Mouse (Mus musculus): ENCODE measurements at regions not wholly inside any gene's neighbourhood (a gene's known extent, or its start where the extent isn't known, plus 50 kb on each side); places are given as distances from the start of the nearest gene placed in this dataset.

DNA sequence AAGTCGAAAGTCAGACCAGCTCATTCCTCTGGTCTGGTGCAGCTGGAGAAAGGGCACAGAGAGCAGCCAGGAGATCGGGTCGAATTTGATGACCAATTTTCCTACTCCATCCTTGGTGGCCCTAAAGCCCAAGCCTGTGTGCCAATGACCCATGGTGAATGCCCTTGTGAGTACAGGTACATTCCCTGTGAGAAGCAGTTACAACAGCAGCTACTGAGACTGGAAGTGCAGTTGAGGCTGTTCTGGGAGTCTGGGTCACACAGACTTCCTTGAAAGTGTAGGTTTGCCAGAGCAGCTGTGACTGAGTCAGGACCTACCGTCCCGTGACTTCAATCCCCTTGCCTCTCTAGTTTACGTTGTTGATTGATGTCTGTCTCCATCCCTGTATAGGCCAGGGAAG is 129.8 kb upstream of the Habp2 start:
- no peak overlapping the region for H3K4me3 ChIP-seq (ENCODE audit: control insufficient read depth, insufficient read depth, low read length)
- H3K27me3 ChIP-seq (ENCODE audit: control insufficient read depth, insufficient read depth, low read length), result no peaks in the 10 kb centered on the region
- no peaks in the 10 kb centered on the region for H3K36me3 ChIP-seq (ENCODE audit: control insufficient read depth, insufficient read depth, low read length)
- no peaks in the 10 kb centered on the region for H3K4me1 ChIP-seq (replicated peaks; ENCODE audit: control insufficient read depth, insufficient read depth, low read length)
- TF ChIP-seq POLR2A (IDR thresholded peaks at IDR 0.05; ENCODE audit: control insufficient read depth, extremely low read depth, insufficient read depth, low read length, poor library complexity) (no peak), CTCF (IDR thresholded peaks at IDR 0.05; ENCODE audit: borderline replicate concordance, control insufficient read depth, extremely low read depth, insufficient read depth, low read length, poor library complexity) (no peak)
- WGBS, result 88% methylated on average over 6 of the region's 6 CpGs
- no peak overlapping the region for H3K27ac ChIP-seq (ENCODE audit: control insufficient read depth, insufficient read depth, low read length)
- no peak for DNase-seq

- H3K4me3 ChIP-seq (ENCODE audit: control insufficient read depth, insufficient read depth, low read length), result no peak overlapping the region
- TF ChIP-seq POLR2A (IDR thresholded peaks at IDR 0.05; ENCODE audit: control insufficient read depth, extremely low read depth, insufficient read depth, low read length, poor library complexity) (no peak), CTCF (IDR thresholded peaks at IDR 0.05; ENCODE audit: borderline replicate concordance, control insufficient read depth, extremely low read depth, insufficient read depth, low read length, poor library complexity) (no peak)
- no peaks in the 10 kb centered on the region for H3K4me1 ChIP-seq (replicated peaks; ENCODE audit: control insufficient read depth, insufficient read depth, low read length)
- WGBS, result 94% methylated on average over 3 of the region's 3 CpGs
- no peak overlapping the region for H3K27ac ChIP-seq (ENCODE audit: control insufficient read depth, insufficient read depth, low read length)
- H3K27me3 ChIP-seq (ENCODE audit: control insufficient read depth, insufficient read depth, low read length), result no peaks in the 10 kb centered on the region
- H3K36me3 ChIP-seq (ENCODE audit: control insufficient read depth, insufficient read depth, low read length), result no peaks in the 10 kb centered on the region
- no peak for DNase-seq
These were observed 124.8 kb upstream of the Habp2 start for GRCm38 (mm10) chr19:56162156-56162555.

DNA sequence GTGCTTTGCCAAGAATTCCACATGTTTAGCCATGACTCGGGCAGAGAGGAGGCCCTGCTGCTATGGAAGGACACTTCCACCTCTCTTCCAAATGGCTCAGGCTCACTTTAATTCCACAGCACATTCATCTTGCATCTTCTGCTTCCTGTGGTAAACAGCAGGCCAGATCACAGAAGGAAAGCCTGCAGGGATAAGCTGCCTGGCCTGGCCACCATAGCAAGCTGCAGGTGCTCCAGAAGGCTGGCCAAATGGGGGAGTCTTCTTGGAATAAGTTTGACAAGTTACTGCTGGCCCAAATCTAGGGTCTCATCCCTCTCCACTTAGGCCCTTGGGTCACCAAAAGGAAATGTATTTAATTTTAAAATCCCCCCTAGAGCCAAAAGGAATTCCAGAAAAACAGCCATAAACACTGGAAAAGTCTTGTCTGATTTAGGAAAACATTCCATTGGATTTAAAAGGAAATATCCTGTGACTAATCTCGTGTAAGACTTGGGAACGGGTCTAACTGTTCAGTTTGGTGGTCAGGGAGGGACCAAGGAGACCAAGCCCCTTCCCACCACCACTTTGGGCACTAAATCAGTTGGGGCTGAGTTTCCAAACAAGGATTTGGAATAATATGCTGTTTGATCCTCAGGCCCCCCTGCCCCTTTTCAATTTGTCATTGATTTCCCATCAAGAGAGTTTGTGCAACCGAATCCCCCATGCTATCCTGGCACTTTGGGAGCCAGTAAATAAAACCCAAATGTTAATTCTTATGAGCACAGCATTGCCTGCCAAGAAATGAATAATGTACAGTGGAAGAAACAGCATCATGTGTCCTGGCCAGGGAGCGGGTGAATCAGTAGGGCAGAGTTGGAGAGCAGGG is 117.6 kb upstream of the Habp2 start:
- Histone ChIP-seq H3K27ac (ENCODE audit: control insufficient read depth, insufficient read depth, low read length) (no peak overlapping the region), H3K27me3 (ENCODE audit: control insufficient read depth, insufficient read depth, low read length) (no peaks in the 10 kb centered on the region), H3K4me1 (replicated peaks; ENCODE audit: control insufficient read depth, insufficient read depth, low read length) (no peaks in the 10 kb centered on the region), H3K36me3 (ENCODE audit: control insufficient read depth, insufficient read depth, low read length) (no peaks in the 10 kb centered on the region), H3K4me3 (ENCODE audit: control insufficient read depth, insufficient read depth, low read length) (no peak overlapping the region)
- DNase-seq, result no peak
- WGBS, result 84% methylated on average over 5 of the region's 5 CpGs
- no peak for TF ChIP-seq POLR2A (IDR thresholded peaks at IDR 0.05; ENCODE audit: control insufficient read depth, extremely low read depth, insufficient read depth, low read length, poor library complexity)
- no peak for TF ChIP-seq CTCF (IDR thresholded peaks at IDR 0.05; ENCODE audit: borderline replicate concordance, control insufficient read depth, extremely low read depth, insufficient read depth, low read length, poor library complexity)

GRCm38 (mm10) chr19:56169998-56170274 is 117.0 kb upstream of the Habp2 start:
- WGBS, result 71% methylated on average over 4 of the region's 4 CpGs
- no peak for TF ChIP-seq POLR2A (IDR thresholded peaks at IDR 0.05; ENCODE audit: control insufficient read depth, extremely low read depth, insufficient read depth, low read length, poor library complexity)
- no peak for TF ChIP-seq CTCF (IDR thresholded peaks at IDR 0.05; ENCODE audit: borderline replicate concordance, control insufficient read depth, extremely low read depth, insufficient read depth, low read length, poor library complexity)
- Histone ChIP-seq H3K4me1 (replicated peaks; ENCODE audit: control insufficient read depth, insufficient read depth, low read length) (no peaks in the 10 kb centered on the region), H3K27ac (ENCODE audit: control insufficient read depth, insufficient read depth, low read length) (no peak overlapping the region), H3K27me3 (ENCODE audit: control insufficient read depth, insufficient read depth, low read length) (no peaks in the 10 kb centered on the region), H3K36me3 (ENCODE audit: control insufficient read depth, insufficient read depth, low read length) (no peaks in the 10 kb centered on the region), H3K4me3 (ENCODE audit: control insufficient read depth, insufficient read depth, low read length) (no peak overlapping the region)
- DNase-seq, result no peak

- Histone ChIP-seq H3K27me3 (ENCODE audit: control insufficient read depth, insufficient read depth, low read length) (no peaks in the 10 kb centered on the region), H3K4me3 (ENCODE audit: control insufficient read depth, insufficient read depth, low read length) (no peak overlapping the region), H3K36me3 (ENCODE audit: control insufficient read depth, insufficient read depth, low read length) (no peaks in the 10 kb centered on the region), H3K4me1 (replicated peaks; ENCODE audit: control insufficient read depth, insufficient read depth, low read length) (no peaks in the 10 kb centered on the region), H3K27ac (ENCODE audit: control insufficient read depth, insufficient read depth, low read length) (no peak overlapping the region)
- 77% methylated on average over 5 of the region's 5 CpGs for WGBS
- TF ChIP-seq POLR2A (IDR thresholded peaks at IDR 0.05; ENCODE audit: control insufficient read depth, extremely low read depth, insufficient read depth, low read length, poor library complexity) (no peak), CTCF (IDR thresholded peaks at IDR 0.05; ENCODE audit: borderline replicate concordance, control insufficient read depth, extremely low read depth, insufficient read depth, low read length, poor library complexity) (no peak)
- no peak for DNase-seq
These were observed 114.5 kb upstream of the Habp2 start for GRCm38 (mm10) chr19:56172454-56172853.

GRCm38 (mm10) chr19:56176059-56176458 is 110.9 kb upstream of the Habp2 start:
- no peak overlapping the region for H3K4me3 ChIP-seq (ENCODE audit: control insufficient read depth, insufficient read depth, low read length)
- no peak overlapping the region for H3K27ac ChIP-seq (ENCODE audit: control insufficient read depth, insufficient read depth, low read length)
- no peaks in the 10 kb centered on the region for H3K27me3 ChIP-seq (ENCODE audit: control insufficient read depth, insufficient read depth, low read length)
- no peak for DNase-seq
- no peaks in the 10 kb centered on the region for H3K36me3 ChIP-seq (ENCODE audit: control insufficient read depth, insufficient read depth, low read length)
- H3K4me1 ChIP-seq (replicated peaks; ENCODE audit: control insufficient read depth, insufficient read depth, low read length), result no peaks in the 10 kb centered on the region
- TF ChIP-seq CTCF (IDR thresholded peaks at IDR 0.05; ENCODE audit: borderline replicate concordance, control insufficient read depth, extremely low read depth, insufficient read depth, low read length, poor library complexity), result no peak
- no peak for TF ChIP-seq POLR2A (IDR thresholded peaks at IDR 0.05; ENCODE audit: control insufficient read depth, extremely low read depth, insufficient read depth, low read length, poor library complexity)
- WGBS, result 77% methylated on average over 8 of the region's 8 CpGs
